Mouse (Mus musculus) liver, adult 2 months (tissue): Measurements from ENCODE around the gene Palm.

ENCODE experiments used
- CTCF ChIP-seq: fragments of 200-500 bp; IDR thresholded peaks from 2 replicates; pipeline ENCODE4 v1.5.1; 2011; ENCODE audit warnings: low read depth, low read length, control low read depth
- POLR2A ChIP-seq: fragments of 200-500 bp; IDR thresholded peaks from 2 replicates; pipeline ENCODE4 v1.6.1; 2011; ENCODE audit warnings: low read length, control low read depth; ENCODE audit not compliant: insufficient read depth; ENCODE audit errors: extremely low read depth

DNA sequence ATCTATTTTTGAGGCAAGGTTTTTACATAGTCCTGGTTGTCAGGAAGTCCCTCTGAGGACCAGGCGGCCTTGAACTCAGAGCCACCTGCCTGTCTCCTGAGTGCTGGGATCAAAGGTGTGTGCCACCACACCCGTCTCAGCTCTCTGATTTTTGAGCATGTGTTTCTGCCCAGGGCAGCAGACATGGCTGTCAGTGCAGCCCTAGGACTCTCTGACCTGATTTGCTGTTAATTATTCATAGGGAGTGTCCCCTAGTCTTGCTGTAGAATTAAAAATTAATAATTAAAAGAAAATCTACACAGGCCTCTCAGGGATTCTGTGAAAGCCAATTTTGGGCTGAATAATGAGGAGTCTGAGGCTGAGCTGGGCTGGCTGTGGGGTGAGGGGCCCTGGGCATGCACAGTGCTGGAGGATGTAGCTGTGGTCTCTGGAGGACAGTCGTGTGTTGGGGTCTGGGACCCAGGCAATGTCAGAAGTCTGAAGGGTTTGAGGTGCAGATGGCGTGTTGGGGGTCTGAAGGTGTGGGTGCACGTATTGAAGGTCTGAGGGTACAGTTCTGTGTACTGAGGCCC lies 21.0 kb downstream of the Palm start:
- TF ChIP-seq CTCF (no peak), POLR2A (no peak)
